Mouse (Mus musculus): Measurements from ENCODE around the gene Prdm15.

DNA sequence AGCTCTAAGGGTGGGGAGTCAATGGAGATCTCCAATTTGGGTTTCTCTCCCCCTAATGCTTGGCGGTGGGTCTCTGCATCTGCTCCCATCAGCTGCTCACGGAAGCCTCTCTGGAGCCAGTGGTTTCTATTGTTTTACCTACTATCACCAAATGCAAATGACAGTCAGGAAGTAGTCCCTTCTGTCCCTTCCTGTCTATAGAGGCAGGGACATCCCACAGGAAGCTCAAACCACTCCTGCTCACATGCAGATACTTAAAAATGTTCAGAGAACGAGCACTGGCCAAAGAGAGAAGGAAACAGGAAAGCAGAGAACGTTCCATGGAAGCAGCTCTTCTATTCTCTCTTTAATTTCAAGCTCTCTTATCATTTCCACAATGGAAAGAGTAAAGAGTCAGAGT, 32.1 kb downstream of the Prdm15 start:
- TF ChIP-seq POLR2A (IDR thresholded peaks at IDR 0.05; ENCODE audit: borderline replicate concordance, extremely low read depth, insufficient read depth, insufficient read length, poor library complexity, severe bottlenecking), result no peak
- TF ChIP-seq CTCF (IDR thresholded peaks at IDR 0.05; ENCODE audit: borderline replicate concordance, extremely low read depth, insufficient read depth, insufficient read length), result no peak

Data from brain, embryonic 14.5 days (tissue).